Mouse (Mus musculus) heart, postnatal 0 days (tissue): ENCODE measurements around the gene Amt.
A peak's percentile ranks its signal among the peaks of the same experiment; 100 is the strongest.

Experiments used
- CTCF ChIP-seq: IDR thresholded peaks from 2 replicates; pipeline ENCODE4 v1.5.1; 2016; ENCODE audit warnings: antibody characterized with exemption, control low read depth, low read depth
- EP300 ChIP-seq: IDR thresholded peaks from 2 replicates; pipeline ENCODE4 v1.6.1; 2016; ENCODE audit warnings: antibody characterized with exemption, low read depth

DNA sequence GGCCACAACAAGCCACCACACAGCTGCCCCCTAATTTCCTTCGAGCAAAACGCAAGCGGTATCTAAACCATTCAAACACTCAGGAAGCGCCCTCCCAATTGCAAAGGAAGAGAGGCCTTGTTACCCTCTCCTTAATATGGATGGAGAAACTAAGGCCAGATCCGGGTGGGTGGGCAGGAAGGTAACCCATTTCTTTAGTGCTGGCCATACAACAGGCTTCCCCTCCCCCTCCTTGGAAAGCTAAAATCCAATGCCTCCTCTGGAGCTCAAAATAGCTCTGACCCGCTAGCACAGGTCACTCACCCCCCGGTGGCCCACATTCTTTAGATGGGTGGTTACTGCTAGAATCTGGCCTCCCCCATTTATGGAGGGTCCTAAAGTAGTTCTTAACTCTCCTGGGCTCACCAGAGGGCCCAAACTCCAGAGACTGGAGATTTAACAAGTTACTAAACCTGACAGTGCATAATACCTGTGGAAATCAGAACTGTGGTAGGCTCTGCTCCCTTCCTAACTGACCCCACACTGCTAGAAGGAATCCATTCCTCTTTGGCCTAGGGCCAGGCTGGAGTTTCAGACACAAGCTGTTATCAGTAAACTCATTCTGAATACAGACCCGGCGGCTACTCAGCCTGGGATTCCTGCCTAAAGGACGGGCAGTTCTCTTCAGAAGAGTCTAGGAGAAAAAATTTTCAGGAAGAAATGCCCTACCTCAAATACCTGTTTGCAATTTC is 32.3 kb upstream of the Amt start:
- no peak for TF ChIP-seq CTCF
- peak; percentile 89 for TF ChIP-seq EP300
